Mouse (Mus musculus) CH12.LX (cell line): Measurements from ENCODE around the gene Rimkla.

Source experiments
- CHD1 ChIP-seq: IDR thresholded peaks from 2 replicates; pipeline ENCODE4 v1.6.1; 2012; ENCODE audit warnings: low read depth, low read length, improper control_type of control experiment, inconsistent platforms
- CTCF ChIP-seq, 2 experiments: IDR thresholded peaks in 1 of 2; conservative IDR thresholded peaks in 1 of 2; 2 replicates each; pipeline ENCODE4 v1.5.1; 2011 to 2012; ENCODE audit warnings: low read depth in 2 of 2, low read length in 2 of 2, improper control_type of control experiment in 1 of 2, inconsistent platforms in 1 of 2, mild to moderate bottlenecking in 1 of 2, moderate library complexity in 1 of 2
- ETS1 ChIP-seq: conservative IDR thresholded peaks from 2 replicates; pipeline ENCODE4 v1.6.1; 2012; ENCODE audit warnings: low read depth, mild to moderate bottlenecking, inconsistent platforms, low read length, improper control_type of control experiment, moderate library complexity
- GABPA ChIP-seq: IDR thresholded peaks from 2 replicates; pipeline ENCODE4 v1.6.1; 2012; ENCODE audit warnings: low read depth, low read length, improper control_type of control experiment, inconsistent platforms; ENCODE audit not compliant: insufficient replicate concordance
- HCFC1 ChIP-seq: IDR thresholded peaks from 2 replicates; pipeline ENCODE4 v1.6.1; 2012; ENCODE audit warnings: low read depth, mild to moderate bottlenecking, inconsistent platforms, low read length, improper control_type of control experiment
- MXI1 ChIP-seq: IDR thresholded peaks from 2 replicates; pipeline ENCODE4 v1.6.1; 2011; ENCODE audit warnings: mild to moderate bottlenecking, low read depth, low read length, improper control_type of control experiment
- NRF1 ChIP-seq: IDR thresholded peaks from 2 replicates; pipeline ENCODE4 v1.6.1; 2014; ENCODE audit warnings: low read depth, mild to moderate bottlenecking, inconsistent platforms, low read length, improper control_type of control experiment, moderate library complexity
- POLR2A ChIP-seq: IDR thresholded peaks from 2 replicates; pipeline ENCODE4 v1.6.1; 2011; ENCODE audit warnings: low read depth, mild to moderate bottlenecking, improper control_type of control experiment, low read length
- POLR2AphosphoS2 ChIP-seq: IDR thresholded peaks from 2 replicates; pipeline ENCODE4 v1.6.1; 2011; ENCODE audit warnings: low read depth, low read length, improper control_type of control experiment
- SMC3 ChIP-seq: IDR thresholded peaks from 2 replicates; pipeline ENCODE4 v1.6.1; 2011; ENCODE audit warnings: low read depth, low read length, improper control_type of control experiment
- USF1 ChIP-seq: IDR thresholded peaks from 2 replicates; pipeline ENCODE4 v1.6.1; 2014; ENCODE audit warnings: low read depth, mild to moderate bottlenecking, inconsistent platforms, low read length, improper control_type of control experiment
- ZNF384 ChIP-seq: IDR thresholded peaks from 2 replicates; pipeline ENCODE4 v1.6.1; 2012; ENCODE audit warnings: low read depth, low read length, improper control_type of control experiment, inconsistent platforms

- no peak for TF ChIP-seq CTCF (conservative IDR thresholded peaks at IDR 0.05 in 1 of 2, IDR thresholded peaks at IDR 0.05 in 1 of 2; ENCODE audit: low read depth in 2 of 2, low read length in 2 of 2)
- TF ChIP-seq POLR2AphosphoS2: no peak
- no peak for TF ChIP-seq ZNF384
- no peak for TF ChIP-seq MXI1
- TF ChIP-seq POLR2A: no peak
- no peak for TF ChIP-seq SMC3
- no peak for TF ChIP-seq ETS1
- TF ChIP-seq HCFC1: no peak
- TF ChIP-seq CHD1: no peak
- TF ChIP-seq GABPA: no peak
- TF ChIP-seq NRF1: no peak
- TF ChIP-seq USF1: no peak
Observed at GRCm38 (mm10) chr4:119467720-119468380, 24.6 kb downstream of the Rimkla start.
